Mouse (Mus musculus) midbrain, embryonic 10.5 days (tissue): ENCODE measurements around the gene C1qtnf1. TPM values are rescaled to one million over a fixed set of nuclear protein-coding genes. Genes with fewer than 3 reads are reported as not detected.
A peak's percentile ranks its signal among the peaks of the same experiment; 100 is the strongest.

Source experiments
- DNase-seq: peaks from one replicate; pipeline ENCODE4 v3.0.0-alpha.2; 2017; ENCODE audit warnings: low spot score
- H3K27ac ChIP-seq: fragments of 300-500 bp; sonication (generic); replicated peaks from 2 replicates; pipeline ENCODE4 v1.5.1; 2016; ENCODE audit warnings: mild to moderate bottlenecking
- H3K27me3 ChIP-seq: fragments of 300-500 bp; sonication (generic); 2 replicates; pipeline ENCODE4 v1.6.1; 2016; ENCODE audit warnings: low read depth, mild to moderate bottlenecking; ENCODE audit not compliant: poor library complexity, severe bottlenecking
- H3K36me3 ChIP-seq: fragments of 300-500 bp; sonication (generic); 2 replicates; pipeline ENCODE4 v1.6.1; 2016; ENCODE audit warnings: mild to moderate bottlenecking, moderate library complexity
- H3K4me1 ChIP-seq: fragments of 300-500 bp; sonication (generic); 2 replicates; pipeline ENCODE4 v1.6.1; 2016
- H3K4me3 ChIP-seq: fragments of 300-500 bp; sonication (generic); 2 replicates; pipeline ENCODE4 v1.5.1; 2016; ENCODE audit warnings: mild to moderate bottlenecking, moderate library complexity
- H3K9me3 ChIP-seq: fragments of 300-500 bp; sonication (generic); replicated peaks from 2 replicates; pipeline ENCODE4 v1.6.1; 2016; ENCODE audit warnings: mild to moderate bottlenecking
- WGBS: fragments of 180-500 bp; shearing (Covaris S2); methylation state at CpG from one replicate; pipeline ENCODE4 v1.1.7; 2016; 5-methylcytosine and 5-hydroxymethylcytosine counted together
- polyA plus RNA-seq: library from polyadenylated mRNA; unstranded; fragments of >200 nt; fragmentation: Nextera tagmentation; extraction: Ambion mirVana; gene quantifications from 2 replicates; pipeline ENCODE4 v1.2.1, GENCODE M21; 2016

Gene C1qtnf1
- polyA plus RNA-seq, 1 experiment from 2014 or later = 2.0 TPM

- Histone ChIP-seq H3K4me1 (peaks cover 23% of the 10 kb centered on the region), H3K4me3 (no peak overlapping the region), H3K27ac (no peak overlapping the region), H3K36me3 (peaks cover 41% of the 10 kb centered on the region), H3K27me3 (peaks cover 21% of the 10 kb centered on the region), H3K9me3 (no peaks in the 10 kb centered on the region)
- 68% methylated on average over 8 of the region's 8 CpGs for WGBS
- DNase-seq = no peak
These were observed 60.3 kb downstream of the C1qtnf1 start for GRCm38 (mm10) chr11:118488191-118488906.

GRCm38 (mm10) chr11:118488907-118489270, 60.9 kb downstream of the C1qtnf1 start:
- peaks cover 21% of the 10 kb centered on the region for H3K27me3 ChIP-seq
- H3K9me3 ChIP-seq = no peaks in the 10 kb centered on the region
- peaks cover 27% of the 10 kb centered on the region for H3K4me1 ChIP-seq
- peaks cover 35% of the 10 kb centered on the region for H3K36me3 ChIP-seq
- H3K4me3 ChIP-seq = no peak overlapping the region
- no peak overlapping the region for H3K27ac ChIP-seq
- DNase-seq = no peak
- 88% methylated on average over 12 of the region's 12 CpGs for WGBS

GRCm38 (mm10) chr11:118490566-118491218, 62.7 kb downstream of the C1qtnf1 start:
- Histone ChIP-seq H3K4me3 (peak overlapping the region; percentile 42), H3K27ac (peak overlapping the region; percentile 78; the same call in 1 of the 2 replicates), H3K36me3 (peaks cover 19% of the 10 kb centered on the region), H3K27me3 (peaks cover 21% of the 10 kb centered on the region), H3K4me1 (peaks cover 29% of the 10 kb centered on the region), H3K9me3 (no peaks in the 10 kb centered on the region)
- WGBS = 19% methylated on average over 22 of the region's 22 CpGs
- DNase-seq = peak; percentile 84

GRCm38 (mm10) chr11:118491230-118491629, 63.2 kb downstream of the C1qtnf1 start:
- peaks cover 32% of the 10 kb centered on the region for H3K4me1 ChIP-seq
- peaks cover 21% of the 10 kb centered on the region for H3K27me3 ChIP-seq
- no peaks in the 10 kb centered on the region for H3K9me3 ChIP-seq
- H3K4me3 ChIP-seq = no peak overlapping the region
- peaks cover 13% of the 10 kb centered on the region for H3K36me3 ChIP-seq
- no peak overlapping the region for H3K27ac ChIP-seq
- DNase-seq = no peak
- 88% methylated on average over 7 of the region's 7 CpGs for WGBS

GRCm38 (mm10) chr11:118493458-118493857, 65.5 kb downstream of the C1qtnf1 start:
- H3K36me3 ChIP-seq = no peaks in the 10 kb centered on the region
- peak overlapping the region; percentile 72; the same call in 1 of the 2 replicates for H3K27ac ChIP-seq
- DNase-seq = no peak
- peaks cover 21% of the 10 kb centered on the region for H3K27me3 ChIP-seq
- WGBS = 80% methylated on average over 2 of the region's 2 CpGs
- H3K9me3 ChIP-seq = no peaks in the 10 kb centered on the region
- H3K4me1 ChIP-seq = peaks cover 44% of the 10 kb centered on the region
- H3K4me3 ChIP-seq = no peak overlapping the region

GRCm38 (mm10) chr11:118494001-118494737, 66.2 kb downstream of the C1qtnf1 start:
- Histone ChIP-seq H3K4me3 (no peak overlapping the region), H3K9me3 (no peaks in the 10 kb centered on the region), H3K27ac (0 out of 2 replicates have a peak overlapping the region, but pooled peaks have one; percentile 72), H3K4me1 (peaks cover 44% of the 10 kb centered on the region), H3K27me3 (peaks cover 16% of the 10 kb centered on the region), H3K36me3 (no peaks in the 10 kb centered on the region)
- 88% methylated on average over 12 of the region's 12 CpGs for WGBS
- DNase-seq = no peak

GRCm38 (mm10) chr11:118495065-118495464, 67.1 kb downstream of the C1qtnf1 start:
- peaks cover 7% of the 10 kb centered on the region for H3K27me3 ChIP-seq
- no peak overlapping the region for H3K27ac ChIP-seq
- DNase-seq = no peak
- no peaks in the 10 kb centered on the region for H3K9me3 ChIP-seq
- no peaks in the 10 kb centered on the region for H3K36me3 ChIP-seq
- peaks cover 44% of the 10 kb centered on the region for H3K4me1 ChIP-seq
- 41% methylated on average over 5 of the region's 5 CpGs for WGBS
- no peak overlapping the region for H3K4me3 ChIP-seq

GRCm38 (mm10) chr11:118496066-118496689, 68.2 kb downstream of the C1qtnf1 start:
- Histone ChIP-seq H3K9me3 (no peaks in the 10 kb centered on the region), H3K4me1 (peaks cover 35% of the 10 kb centered on the region), H3K36me3 (no peaks in the 10 kb centered on the region), H3K27ac (peak overlapping the region; percentile 46; the same call in 1 of the 2 replicates), H3K4me3 (no peak overlapping the region), H3K27me3 (no peaks in the 10 kb centered on the region; the same call in 1 of the 2 replicates)
- DNase-seq = no peak
- WGBS = 64% methylated on average over 20 of the region's 20 CpGs

Other genes with a start within 250 kb of the C1qtnf1 start
- 11.3 and 14.9 TPM in 2 replicates for gene Cyth1, start 179.6 kb upstream of the C1qtnf1 start, polyA plus RNA-seq
- 20.4 and 23.6 TPM in 2 replicates for gene Usp36, start 138.0 kb upstream of the C1qtnf1 start, polyA plus RNA-seq
- 0.06 and 0.21 TPM in 2 replicates for gene Cep295nl, start 85.7 kb upstream of the C1qtnf1 start, polyA plus RNA-seq
- 29.0 and 32.1 TPM in 2 replicates for gene Timp2, start 72.5 kb upstream of the C1qtnf1 start, polyA plus RNA-seq
- 0.68 and 1.7 TPM in 2 replicates for gene Lgals3bp, start 26.1 kb upstream of the C1qtnf1 start, polyA plus RNA-seq
- gene Cant1, start 9.1 kb upstream of the C1qtnf1 start, polyA plus RNA-seq = 22.8 and 23.3 TPM in 2 replicates
- 7.3 and 8.6 TPM in 2 replicates for gene Engase, start 48.6 kb downstream of the C1qtnf1 start, polyA plus RNA-seq